Mouse (Mus musculus): ENCODE data around the gene Fam173a. TPM values are rescaled to one million over a fixed set of nuclear protein-coding genes. Genes with fewer than 3 reads are reported as not detected.

Gene Fam173a
- polyA plus RNA-seq, 1 experiment, result 149 TPM

DNA sequence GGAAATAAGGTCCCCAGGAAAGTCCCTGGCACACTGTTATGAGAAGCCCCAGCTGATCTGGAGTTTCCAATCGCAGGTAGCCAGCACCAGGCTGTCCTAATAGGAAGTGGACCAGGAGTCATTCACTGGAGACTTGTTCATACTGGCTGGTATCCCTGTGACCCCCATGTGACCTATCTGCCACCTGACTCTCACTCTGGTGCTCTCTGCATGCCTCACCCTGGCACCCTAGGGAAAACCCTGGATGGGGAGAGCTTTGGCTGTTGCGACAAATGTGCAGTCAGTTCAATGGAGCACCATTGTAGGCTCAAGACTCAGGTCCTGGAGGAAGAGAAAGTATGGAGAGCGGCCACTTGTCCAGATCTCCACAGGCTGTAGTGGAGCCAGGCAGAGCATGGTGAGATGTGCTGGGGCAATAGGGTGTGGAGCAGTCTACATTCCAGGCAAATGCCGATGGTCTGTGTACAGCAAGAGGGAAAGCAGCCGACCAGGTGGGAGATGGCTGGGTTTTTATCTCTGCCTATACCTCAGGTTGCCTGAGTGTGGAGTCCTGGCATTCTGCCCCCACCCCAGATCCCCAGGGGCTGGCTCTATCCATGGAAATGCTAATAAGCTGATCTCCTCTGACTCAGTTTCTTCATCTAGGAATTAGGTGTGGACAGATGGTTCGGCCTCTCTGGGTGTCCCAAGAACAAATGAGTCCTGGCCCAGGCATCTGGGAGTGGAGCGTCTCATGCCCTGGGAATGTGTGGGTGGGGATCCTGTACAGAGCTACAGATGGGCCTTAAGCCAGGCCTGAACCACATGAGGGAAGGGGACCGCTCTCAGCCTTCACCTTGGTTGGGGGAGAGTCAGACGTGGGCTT is 36.1 kb downstream of the Fam173a start:
- 70% methylated on average over 9 of the region's 9 CpGs for WGBS
- no peak overlapping the region for H3K27ac ChIP-seq (ENCODE audit: control insufficient read depth, insufficient read depth, low read depth, low read length, poor library complexity)
- TF ChIP-seq CTCF (IDR thresholded peaks at IDR 0.05; ENCODE audit: control insufficient read depth, insufficient read depth, low read length) (no peak), POLR2A (IDR thresholded peaks at IDR 0.05; ENCODE audit: borderline replicate concordance, control insufficient read depth, low read depth, low read length) (no peak)
- no peaks in the 10 kb centered on the region for H3K4me1 ChIP-seq (ENCODE audit: control insufficient read depth, insufficient read depth, low read length)
- no peak overlapping the region for H3K4me3 ChIP-seq (replicated peaks; ENCODE audit: control insufficient read depth, low read depth, low read length)

DNA sequence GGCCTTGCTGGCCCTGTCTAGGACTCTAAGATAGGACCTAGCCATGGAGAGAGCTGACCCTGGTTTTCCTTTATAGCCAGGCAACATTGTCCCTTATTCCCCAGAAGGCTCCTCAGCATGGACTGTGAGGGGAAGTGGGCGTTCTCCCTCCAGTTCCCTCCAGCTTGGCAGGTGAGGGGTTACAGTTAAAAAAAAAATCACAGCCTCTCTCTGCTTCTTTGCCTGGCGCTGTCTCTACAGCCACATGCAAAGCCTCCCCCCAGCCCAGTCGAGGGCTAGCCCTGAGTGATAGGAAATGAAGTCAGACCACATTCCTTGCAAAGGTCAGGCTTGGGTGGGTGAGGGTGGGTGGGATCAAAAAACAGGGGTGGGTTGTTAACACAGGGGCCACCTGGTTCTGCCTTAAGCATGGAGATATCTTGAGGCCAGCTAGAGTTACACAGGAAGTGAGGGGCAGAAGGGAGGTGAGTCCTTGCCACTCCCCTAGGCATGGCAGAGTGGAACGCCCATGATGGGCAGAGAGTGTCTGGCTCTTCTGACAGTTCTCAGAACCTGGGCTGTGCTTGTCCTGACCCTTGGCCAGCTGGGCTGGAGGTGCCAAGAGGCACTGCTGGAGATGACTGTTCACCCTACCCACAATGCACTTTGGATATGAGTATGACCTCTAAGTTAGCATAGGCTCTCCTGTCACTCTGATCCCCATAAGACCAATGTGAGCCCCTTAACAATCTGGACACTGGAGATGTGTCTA is 36.9 kb downstream of the Fam173a start:
- 32% methylated on average over 4 of the region's 4 CpGs for WGBS
- no peak for TF ChIP-seq POLR2A (IDR thresholded peaks at IDR 0.05; ENCODE audit: borderline replicate concordance, control insufficient read depth, low read depth, low read length)
- no peak for TF ChIP-seq CTCF (IDR thresholded peaks at IDR 0.05; ENCODE audit: control insufficient read depth, insufficient read depth, low read length)
- H3K4me1 ChIP-seq (ENCODE audit: control insufficient read depth, insufficient read depth, low read length), result no peaks in the 10 kb centered on the region
- H3K27ac ChIP-seq (ENCODE audit: control insufficient read depth, insufficient read depth, low read depth, low read length, poor library complexity), result no peak overlapping the region
- no peak overlapping the region for H3K4me3 ChIP-seq (replicated peaks; ENCODE audit: control insufficient read depth, low read depth, low read length)

DNA sequence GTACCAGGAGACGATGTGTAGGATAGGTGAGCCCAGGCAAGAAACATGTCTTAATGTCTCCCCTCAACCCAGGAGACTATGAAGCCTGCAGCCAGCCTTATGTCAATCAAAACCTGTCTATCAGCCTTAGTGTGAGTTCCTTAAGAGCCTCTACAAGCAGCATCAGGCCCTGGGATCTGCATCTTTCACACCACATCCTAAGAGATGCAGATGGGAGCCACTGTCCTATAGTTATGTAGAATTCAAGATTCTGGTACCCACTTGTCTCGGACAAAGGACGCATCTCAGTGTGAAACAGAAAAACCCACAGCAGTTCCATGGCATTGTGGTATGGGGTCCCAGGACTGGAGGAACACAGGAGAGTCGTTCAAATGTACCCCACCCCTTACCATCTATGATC is 37.6 kb downstream of the Fam173a start:
- Histone ChIP-seq H3K4me1 (ENCODE audit: control insufficient read depth, insufficient read depth, low read length) (no peaks in the 10 kb centered on the region), H3K27ac (ENCODE audit: control insufficient read depth, insufficient read depth, low read depth, low read length, poor library complexity) (no peak overlapping the region), H3K4me3 (replicated peaks; ENCODE audit: control insufficient read depth, low read depth, low read length) (no peak overlapping the region)
- TF ChIP-seq POLR2A (IDR thresholded peaks at IDR 0.05; ENCODE audit: borderline replicate concordance, control insufficient read depth, low read depth, low read length) (no peak), CTCF (IDR thresholded peaks at IDR 0.05; ENCODE audit: control insufficient read depth, insufficient read depth, low read length) (no peak)
- WGBS, result 72% methylated on average over 4 of the region's 4 CpGs

DNA sequence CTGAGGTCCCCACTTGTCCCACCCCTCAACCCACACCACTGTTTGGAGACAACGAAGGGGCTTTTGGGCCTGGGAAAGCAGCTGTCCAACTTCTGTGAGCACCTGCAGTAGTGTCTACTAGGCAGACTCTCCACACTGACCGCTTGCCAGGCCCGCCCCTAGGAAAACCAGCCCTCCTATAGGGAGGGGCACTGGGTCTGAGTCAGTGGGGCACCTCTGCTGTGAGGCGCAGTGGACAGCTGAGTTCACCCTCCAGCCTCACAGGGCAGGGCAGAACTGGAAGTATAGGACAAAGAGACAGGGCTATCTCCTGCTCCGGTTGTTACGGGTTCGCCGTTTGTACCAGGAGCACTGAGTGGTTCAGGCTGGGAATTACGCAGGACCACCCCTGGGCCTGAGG is 38.5 kb downstream of the Fam173a start, which contains the start of gene Msln:
Gene Msln, minus strand, starts transcription at position 138 of the 400 bp plus-strand sequence.
- Histone ChIP-seq H3K4me1 (ENCODE audit: control insufficient read depth, insufficient read depth, low read length) (no peaks in the 10 kb centered on the region), H3K4me3 (replicated peaks; ENCODE audit: control insufficient read depth, low read depth, low read length) (no peak within 1 kb of the TSS), H3K27ac (ENCODE audit: control insufficient read depth, insufficient read depth, low read depth, low read length, poor library complexity) (no peak within 1 kb of the TSS)
- no peak for TF ChIP-seq POLR2A (IDR thresholded peaks at IDR 0.05; ENCODE audit: borderline replicate concordance, control insufficient read depth, low read depth, low read length)
- no peak for TF ChIP-seq CTCF (IDR thresholded peaks at IDR 0.05; ENCODE audit: control insufficient read depth, insufficient read depth, low read length)
- 83% methylated on average over 9 of the region's 9 CpGs for WGBS

DNA sequence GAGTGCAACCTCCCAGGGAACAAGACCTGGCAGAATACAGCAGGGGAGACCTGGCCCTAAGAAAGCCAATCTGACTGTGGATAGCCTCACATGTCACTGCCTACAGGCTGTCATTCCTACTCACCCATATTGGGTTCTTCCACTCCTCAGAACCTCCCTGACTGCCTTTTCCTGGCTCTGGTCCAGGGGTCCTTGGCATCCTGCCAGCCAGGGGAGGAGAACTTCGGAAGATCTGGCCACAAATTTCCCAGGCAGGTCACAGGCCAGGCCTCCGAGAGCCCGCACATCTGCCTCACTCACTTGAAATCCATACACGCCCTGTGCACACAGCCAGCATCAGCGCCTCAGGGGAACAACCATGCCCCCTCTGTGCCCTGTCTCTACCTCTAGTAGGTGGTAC is 41.3 kb downstream of the Fam173a start:
- no peaks in the 10 kb centered on the region for H3K4me1 ChIP-seq (ENCODE audit: control insufficient read depth, insufficient read depth, low read length)
- WGBS, result 38% methylated on average over 5 of the region's 5 CpGs
- no peak overlapping the region for H3K27ac ChIP-seq (ENCODE audit: control insufficient read depth, insufficient read depth, low read depth, low read length, poor library complexity)
- H3K4me3 ChIP-seq (replicated peaks; ENCODE audit: control insufficient read depth, low read depth, low read length), result no peak overlapping the region
- TF ChIP-seq CTCF (IDR thresholded peaks at IDR 0.05; ENCODE audit: control insufficient read depth, insufficient read depth, low read length), result no peak
- no peak for TF ChIP-seq POLR2A (IDR thresholded peaks at IDR 0.05; ENCODE audit: borderline replicate concordance, control insufficient read depth, low read depth, low read length)

DNA sequence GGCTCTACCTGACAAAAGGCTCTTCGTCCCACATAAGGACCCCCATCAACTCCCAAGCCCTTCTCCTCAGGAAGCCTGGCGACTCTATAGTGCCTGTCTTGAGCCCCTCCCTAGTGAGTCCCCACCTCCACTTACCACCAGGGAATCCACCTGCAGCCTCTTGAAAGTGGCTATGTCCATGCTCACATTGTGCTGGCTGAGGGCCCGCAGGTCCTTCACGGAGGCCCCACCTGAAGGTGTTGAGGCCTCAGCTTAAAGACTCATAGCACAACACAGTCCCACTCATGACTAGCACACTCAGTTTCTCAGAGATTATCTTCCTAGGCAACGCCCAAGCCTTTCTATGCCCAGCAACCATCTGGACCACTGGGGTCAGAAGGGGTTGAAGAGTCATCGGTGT is 43.4 kb downstream of the Fam173a start:
- no peak overlapping the region for H3K27ac ChIP-seq (ENCODE audit: control insufficient read depth, insufficient read depth, low read depth, low read length, poor library complexity)
- no peaks in the 10 kb centered on the region for H3K4me1 ChIP-seq (ENCODE audit: control insufficient read depth, insufficient read depth, low read length)
- no peak for TF ChIP-seq POLR2A (IDR thresholded peaks at IDR 0.05; ENCODE audit: borderline replicate concordance, control insufficient read depth, low read depth, low read length)
- no peak for TF ChIP-seq CTCF (IDR thresholded peaks at IDR 0.05; ENCODE audit: control insufficient read depth, insufficient read depth, low read length)
- WGBS, result 75% methylated on average over 6 of the region's 6 CpGs
- no peak overlapping the region for H3K4me3 ChIP-seq (replicated peaks; ENCODE audit: control insufficient read depth, low read depth, low read length)

DNA sequence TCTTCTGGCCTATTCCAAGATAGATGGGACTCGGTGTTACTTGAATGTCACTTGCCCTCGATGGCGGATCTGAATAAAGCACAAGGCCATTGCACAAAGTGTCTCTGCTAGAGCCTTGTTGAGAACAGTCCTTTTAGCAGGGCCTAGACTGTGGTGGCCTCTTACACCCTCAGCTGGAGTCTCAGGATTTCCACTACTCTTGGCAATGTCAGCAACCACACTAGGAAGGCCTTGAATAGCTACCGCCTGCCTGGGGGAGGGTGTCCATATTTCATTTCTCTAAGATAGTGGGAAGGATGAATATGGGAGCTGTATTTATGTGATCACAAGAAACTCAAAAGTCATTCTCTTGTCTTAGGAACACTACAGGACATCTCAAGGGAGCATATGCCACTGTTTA is 44.5 kb downstream of the Fam173a start:
- H3K27ac ChIP-seq (ENCODE audit: control insufficient read depth, insufficient read depth, low read depth, low read length, poor library complexity), result no peak overlapping the region
- TF ChIP-seq CTCF (IDR thresholded peaks at IDR 0.05; ENCODE audit: control insufficient read depth, insufficient read depth, low read length) (no peak), POLR2A (IDR thresholded peaks at IDR 0.05; ENCODE audit: borderline replicate concordance, control insufficient read depth, low read depth, low read length) (no peak)
- WGBS, result 79% methylated on average over 4 of the region's 4 CpGs
- H3K4me1 ChIP-seq (ENCODE audit: control insufficient read depth, insufficient read depth, low read length), result no peaks in the 10 kb centered on the region
- no peak overlapping the region for H3K4me3 ChIP-seq (replicated peaks; ENCODE audit: control insufficient read depth, low read depth, low read length)

DNA sequence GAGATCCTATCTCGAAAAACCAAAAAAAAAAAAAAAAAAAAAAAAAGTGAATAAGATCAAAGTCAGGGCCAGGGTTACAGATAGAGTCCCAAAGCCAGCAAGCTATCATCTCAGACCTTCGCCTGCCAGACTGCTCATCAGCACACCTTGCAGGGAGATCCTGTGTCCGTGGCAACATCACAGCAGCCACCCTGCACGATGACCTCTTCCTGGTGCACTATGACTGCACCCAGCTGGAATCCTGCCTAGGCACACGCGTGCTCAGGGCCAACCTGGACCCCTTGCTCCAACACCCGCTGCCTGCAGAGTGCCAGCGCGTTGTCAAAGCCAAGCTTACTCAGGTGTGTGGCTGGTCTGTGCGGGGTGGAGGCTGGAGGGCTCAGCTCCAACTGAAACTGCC is 48.4 kb downstream of the Fam173a start:
- WGBS, result 70% methylated on average over 10 of the region's 10 CpGs
- no peak for TF ChIP-seq POLR2A (IDR thresholded peaks at IDR 0.05; ENCODE audit: borderline replicate concordance, control insufficient read depth, low read depth, low read length)
- no peak for TF ChIP-seq CTCF (IDR thresholded peaks at IDR 0.05; ENCODE audit: control insufficient read depth, insufficient read depth, low read length)
- no peaks in the 10 kb centered on the region for H3K4me1 ChIP-seq (ENCODE audit: control insufficient read depth, insufficient read depth, low read length)
- H3K27ac ChIP-seq (ENCODE audit: control insufficient read depth, insufficient read depth, low read depth, low read length, poor library complexity), result no peak overlapping the region
- H3K4me3 ChIP-seq (replicated peaks; ENCODE audit: control insufficient read depth, low read depth, low read length), result no peak overlapping the region
